Mouse (Mus musculus): ENCODE results near the gene Nup93.

DNA sequence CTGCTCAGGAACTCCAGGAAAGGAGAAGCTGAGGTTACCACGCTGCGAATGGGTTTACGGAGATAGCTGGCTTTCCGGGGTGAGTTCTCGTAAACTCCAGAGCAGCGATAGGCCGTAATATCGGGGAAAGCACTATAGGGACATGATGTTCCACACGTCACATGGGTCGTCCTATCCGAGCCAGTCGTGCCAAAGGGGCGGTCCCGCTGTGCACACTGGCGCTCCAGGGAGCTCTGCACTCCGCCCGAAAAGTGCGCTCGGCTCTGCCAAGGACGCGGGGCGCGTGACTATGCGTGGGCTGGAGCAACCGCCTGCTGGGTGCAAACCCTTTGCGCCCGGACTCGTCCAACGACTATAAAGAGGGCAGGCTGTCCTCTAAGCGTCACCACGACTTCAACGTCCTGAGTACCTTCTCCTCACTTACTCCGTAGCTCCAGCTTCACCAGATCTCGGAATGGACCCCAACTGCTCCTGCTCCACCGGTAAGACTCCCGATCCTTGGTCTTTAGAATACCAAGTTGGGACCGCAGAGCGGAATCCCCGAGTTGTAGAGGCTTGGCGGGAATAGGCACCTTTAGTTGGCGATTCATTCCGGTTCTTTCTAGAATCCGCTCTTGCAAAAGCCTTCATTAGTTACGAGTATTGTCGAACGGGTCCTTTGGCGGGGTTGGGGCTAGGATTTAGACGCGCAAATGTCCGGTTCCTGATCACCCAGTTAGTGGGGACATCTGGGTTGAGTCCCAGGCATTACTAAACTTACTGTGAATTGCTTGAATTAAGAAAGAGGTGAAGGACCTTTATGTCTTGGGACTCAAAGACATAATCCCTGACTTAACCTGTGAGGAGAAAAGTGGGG lies 35.3 kb upstream of the Nup93 start, which contains the start of gene Mt1:
- TF ChIP-seq TAL1 (conservative IDR thresholded peaks at IDR 0.05; ENCODE audit: low read depth, low read length) (no peak; the same call in 1 of the 2 replicates), CTCF (IDR thresholded peaks at IDR 0.05; ENCODE audit: low read depth, low read length) (no peak), GATA1 (IDR thresholded peaks at IDR 0.05; ENCODE audit: borderline replicate concordance, low read length) (no peak)

Measured in G1E (cell line).